Mouse (Mus musculus): ENCODE measurements around the gene Btn2a2.

GRCm38 (mm10) chr13:23459264-23459846, 29.3 kb downstream of the Btn2a2 start:
- TF ChIP-seq CTCF (IDR thresholded peaks at IDR 0.05) (no peak), EP300 (IDR thresholded peaks at IDR 0.05) (no peak)
